Mouse (Mus musculus) thymus, postnatal 4 days (tissue): ENCODE results near the gene Gm13199.

Experiments
- DNase-seq: peaks from one replicate; pipeline ENCODE4 v3.0.0; 2021

The Gm13199 gene

DNA sequence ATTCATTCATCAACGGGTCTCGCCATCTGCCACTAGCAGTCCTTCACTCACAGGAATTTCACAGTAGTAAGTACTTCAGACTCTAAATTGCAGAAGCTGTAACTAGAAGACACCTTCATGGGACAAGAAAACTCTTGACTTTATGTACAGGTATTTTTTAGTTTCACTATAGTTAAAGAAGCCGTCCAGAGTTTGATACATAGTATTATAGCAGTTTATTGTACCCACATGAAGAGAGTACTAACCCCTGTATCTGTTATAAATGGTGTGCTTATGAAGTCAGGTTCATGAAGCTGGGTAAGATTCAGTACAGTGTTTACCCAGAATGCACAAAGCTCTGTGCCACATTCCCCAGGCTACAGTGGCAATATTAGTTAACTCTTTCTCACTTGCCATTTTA is at the start of gene Gm13199:
TSS of gene Gm13199 (minus strand) at position 101 of the 400 bp plus-strand sequence.
- no peak for DNase-seq

- no peak for DNase-seq
Observed at GRCm38 (mm10) chr2:5911282-5911965, 48.7 kb upstream of the Gm13199 start.

DNA sequence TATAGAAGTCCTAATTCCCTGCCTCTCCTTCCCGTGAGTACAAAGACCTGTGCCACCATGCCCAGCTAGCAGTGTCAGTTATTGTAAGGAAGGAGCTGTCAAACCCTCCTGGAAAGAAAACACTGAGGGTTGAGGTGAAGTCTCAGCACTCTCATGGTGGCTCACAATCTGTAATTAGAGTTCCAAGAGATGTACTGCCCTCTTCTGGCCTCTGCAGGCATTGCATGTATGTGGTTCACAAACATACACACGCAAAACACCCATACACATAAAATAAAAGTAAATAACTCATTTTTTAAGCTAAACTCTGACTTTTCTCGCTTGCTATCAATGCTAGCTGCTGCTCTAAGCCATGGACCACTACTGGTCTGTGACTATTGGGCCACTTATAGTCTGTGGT is 43.9 kb upstream of the Gm13199 start:
- DNase-seq = peak; percentile 74

DNA sequence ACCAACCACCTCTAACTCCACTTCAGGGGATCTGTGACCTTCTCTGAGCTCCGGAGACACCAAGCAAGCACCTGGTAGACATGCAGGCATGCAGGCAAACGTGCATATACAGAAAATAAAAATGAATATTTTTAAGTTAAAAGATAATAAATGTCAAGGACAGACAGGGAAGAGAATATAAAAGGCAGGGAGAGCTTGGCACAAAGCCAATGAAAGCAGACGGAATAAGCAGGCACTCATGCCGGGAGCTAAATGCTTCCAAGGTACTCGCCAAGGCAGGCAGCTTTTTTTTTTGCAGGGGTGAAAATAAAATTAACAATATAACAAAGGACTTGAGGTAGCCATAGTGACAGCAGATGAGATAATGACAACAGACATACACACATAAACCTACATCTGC is 43.4 kb upstream of the Gm13199 start:
- no peak for DNase-seq

DNA sequence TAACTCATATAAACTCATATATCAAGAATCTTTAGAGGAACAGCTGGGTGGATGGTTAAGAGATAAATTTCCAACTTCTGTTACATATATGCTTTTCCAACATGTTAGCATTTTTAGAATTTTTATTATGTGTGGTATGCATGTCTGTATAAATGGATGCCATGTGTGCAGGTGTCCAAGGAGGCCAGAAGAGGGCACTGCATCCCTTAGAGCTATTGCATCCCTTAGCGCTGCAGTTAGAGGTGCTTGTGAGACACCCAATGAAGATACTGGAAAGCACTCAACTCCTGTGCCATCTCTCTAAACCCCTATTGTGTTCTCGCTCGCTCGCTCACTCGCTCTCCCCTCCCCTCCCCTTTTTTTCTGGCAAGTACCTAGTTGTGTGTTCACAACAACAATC is 37.4 kb upstream of the Gm13199 start:
- peak; percentile 61 for DNase-seq

DNA sequence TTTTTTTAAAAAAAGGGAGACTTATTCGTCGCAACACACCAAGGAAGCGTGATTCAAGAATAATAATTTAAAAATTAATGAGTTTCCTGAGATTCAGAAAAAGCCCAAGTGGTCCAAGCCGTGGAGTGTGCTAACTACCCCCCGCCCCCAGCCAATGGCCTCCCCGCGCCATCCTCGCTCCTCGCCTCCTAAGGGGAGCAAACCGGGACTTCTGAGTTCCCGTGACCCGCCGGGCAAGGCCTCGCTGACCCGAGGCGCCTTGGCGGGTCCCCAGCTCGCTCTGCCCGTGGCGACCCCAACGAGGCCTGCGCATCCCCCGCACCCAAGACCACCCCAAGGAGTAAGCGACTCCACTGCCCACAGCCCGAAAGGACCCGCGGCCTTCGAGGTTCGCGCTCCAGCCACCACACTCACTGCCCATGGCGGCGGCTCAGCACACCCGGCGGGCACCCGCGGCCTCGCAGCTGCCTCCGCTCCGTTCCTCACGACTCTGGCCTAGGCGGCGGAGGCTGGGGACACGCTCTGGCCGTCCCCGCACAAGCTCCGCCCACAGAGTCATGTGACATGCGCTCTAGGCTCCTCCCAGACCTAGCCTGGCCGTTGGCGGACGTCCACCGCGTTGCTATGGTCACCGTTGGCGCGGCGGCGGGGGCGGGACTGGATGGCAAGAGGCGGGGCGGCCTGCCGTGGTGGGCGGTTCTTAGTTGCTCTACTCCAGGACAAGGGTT is 32.3 kb upstream of the Gm13199 start, which contains the start of gene Sec61a2:
TSS of gene Sec61a2 (minus strand) at position 590 of the 728 bp plus-strand sequence.
- DNase-seq = peak; percentile 91

DNA sequence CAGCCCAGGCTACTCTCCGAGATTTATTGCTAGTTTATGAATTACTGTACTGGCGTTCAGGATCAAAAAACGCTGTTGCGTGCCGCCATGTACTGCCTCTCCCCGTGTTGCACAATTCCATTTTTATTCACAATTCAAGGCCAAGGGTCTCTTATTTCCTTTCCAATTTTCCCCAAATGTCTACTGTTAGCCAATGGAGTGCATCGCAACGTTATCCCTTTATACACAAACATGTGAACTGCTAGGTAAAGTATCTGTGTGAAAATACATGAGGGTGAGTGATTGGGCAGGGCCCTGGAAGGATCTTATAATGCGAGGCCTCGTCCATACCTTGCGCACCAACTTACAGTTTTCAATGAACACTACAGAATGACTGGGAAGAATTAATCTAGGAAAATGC is 31.6 kb upstream of the Gm13199 start:
- DNase-seq = no peak

DNA sequence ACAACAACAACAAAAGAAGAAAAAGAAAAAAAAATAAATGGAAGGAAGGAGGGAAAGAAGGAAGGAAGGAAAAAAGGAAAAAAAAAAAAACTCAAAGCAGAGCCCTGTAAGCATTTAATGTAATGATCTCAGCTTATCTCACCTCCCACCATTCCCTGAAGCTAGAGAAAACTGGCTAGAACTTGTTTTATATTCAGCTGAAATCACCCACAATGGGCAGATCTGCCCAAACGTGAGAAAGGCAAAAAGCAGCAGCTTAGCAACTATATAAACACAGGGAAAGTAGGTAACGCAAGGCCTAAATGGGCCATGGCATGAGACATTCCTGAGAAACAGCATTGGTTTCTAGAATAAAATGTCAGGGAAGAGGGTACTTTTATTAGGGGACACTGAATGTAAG is 26.7 kb upstream of the Gm13199 start:
- DNase-seq = no peak

- no peak for DNase-seq
Observed at GRCm38 (mm10) chr2:5888865-5889264, 26.1 kb upstream of the Gm13199 start.

GRCm38 (mm10) chr2:5877446-5877845 is 14.7 kb upstream of the Gm13199 start:
- no peak for DNase-seq

DNA sequence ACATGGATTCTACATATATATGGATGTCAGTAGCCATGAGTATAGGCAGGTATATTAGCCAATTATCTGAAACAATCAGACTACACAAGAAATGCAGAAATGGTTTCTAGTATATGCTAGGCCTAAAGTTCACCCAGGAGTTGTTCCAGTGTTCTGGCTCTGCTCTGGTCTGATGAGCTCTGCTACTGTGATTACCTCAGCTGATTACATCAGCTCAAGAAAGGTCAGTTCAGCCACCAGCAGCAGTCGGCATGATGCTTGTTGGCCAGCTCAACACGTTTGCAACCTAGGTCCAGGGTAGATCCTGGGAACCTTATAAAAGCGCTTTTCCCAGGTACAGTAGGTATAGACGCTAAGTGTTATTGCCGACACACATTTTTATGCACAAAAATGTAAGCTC is 7.0 kb upstream of the Gm13199 start:
- no peak for DNase-seq

GRCm38 (mm10) chr2:5867681-5868080 is 4.9 kb upstream of the Gm13199 start:
- DNase-seq = no peak

GRCm38 (mm10) chr2:5851866-5852265 is 10.9 kb downstream of the Gm13199 start:
- DNase-seq = no peak

DNA sequence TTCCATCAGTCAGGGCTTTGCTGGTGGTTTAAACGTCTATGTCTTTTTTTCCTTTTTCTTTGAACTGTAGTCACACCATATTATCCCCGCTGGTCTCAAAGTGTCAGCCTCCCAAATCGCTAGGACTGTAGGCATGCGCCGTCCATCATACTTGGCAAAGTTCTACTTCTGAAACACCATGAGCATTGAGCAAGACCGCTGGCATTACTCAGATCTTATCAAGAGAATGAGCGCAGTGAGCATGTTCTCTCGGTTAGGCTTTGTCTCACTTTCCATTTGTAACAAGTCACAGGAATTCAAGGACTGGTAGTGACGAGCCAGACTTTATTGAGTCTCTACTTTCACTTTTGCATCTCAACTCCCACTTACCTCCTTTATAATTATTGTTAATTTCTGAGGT is 11.6 kb downstream of the Gm13199 start:
- no peak for DNase-seq

DNA sequence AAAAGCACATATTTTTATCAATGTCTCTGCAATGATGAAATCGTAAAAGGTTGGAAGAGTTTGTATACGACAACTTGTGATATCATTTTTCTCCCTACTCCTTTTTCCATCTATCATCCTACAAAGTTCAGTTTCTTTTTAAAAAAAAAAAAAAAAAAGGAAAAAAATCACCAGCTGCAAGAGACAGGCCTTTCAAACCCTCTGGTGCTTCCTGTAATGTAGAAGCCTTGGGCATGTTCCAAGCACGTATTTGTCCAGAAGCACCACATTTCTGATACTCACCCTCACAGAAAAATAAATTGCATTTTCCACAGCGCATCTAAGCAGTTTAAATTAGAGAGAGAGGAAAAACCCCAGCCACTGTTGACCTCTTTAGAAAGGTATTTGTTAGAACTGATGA is 16.9 kb downstream of the Gm13199 start:
- no peak for DNase-seq

- peak; percentile 85 for DNase-seq
Observed at GRCm38 (mm10) chr2:5844873-5845631, 17.7 kb downstream of the Gm13199 start, which contains the start of the genes Nudt5 and Cdc123. Gene Nudt5 (plus strand): TSS chr2:5845019. Gene Cdc123 (minus strand): TSS chr2:5845164.

DNA sequence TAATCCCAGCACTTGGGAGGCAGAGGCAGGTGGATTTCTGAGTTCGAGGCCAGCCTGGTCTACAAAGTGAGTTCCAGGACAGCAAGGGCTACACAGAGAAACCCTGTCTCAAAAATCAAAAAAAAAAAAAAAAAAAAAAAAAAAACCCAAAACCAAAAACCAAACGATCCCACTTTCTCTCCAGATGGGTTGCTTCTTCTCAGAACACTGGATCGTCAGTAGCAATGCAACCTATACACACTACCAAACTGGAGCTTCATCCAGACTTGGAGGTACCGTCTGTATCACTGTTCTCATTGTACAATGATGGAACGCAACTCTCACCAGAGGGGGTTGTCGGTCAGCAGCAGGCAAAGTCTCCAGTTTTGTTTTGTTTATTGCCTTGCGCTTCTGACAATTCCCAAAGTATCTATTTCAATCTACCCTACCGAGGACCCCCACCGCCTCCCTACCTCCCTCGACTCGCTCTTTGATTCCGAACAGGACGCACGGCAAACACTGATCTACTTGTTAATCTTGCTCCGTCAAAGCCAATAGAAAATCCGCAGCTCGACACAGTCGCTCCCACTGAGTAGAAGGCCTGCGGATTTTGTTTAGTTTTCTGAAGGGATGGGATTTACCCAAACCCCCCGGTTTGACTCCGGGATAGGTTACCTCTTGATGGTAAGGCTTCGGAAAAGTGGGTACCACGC is 18.4 kb downstream of the Gm13199 start:
- DNase-seq = no peak

- no peak for DNase-seq
Observed at GRCm38 (mm10) chr2:5840815-5841214, 21.9 kb downstream of the Gm13199 start.

- no peak for DNase-seq
Observed at GRCm38 (mm10) chr2:5825265-5825913, 37.3 kb downstream of the Gm13199 start.

DNA sequence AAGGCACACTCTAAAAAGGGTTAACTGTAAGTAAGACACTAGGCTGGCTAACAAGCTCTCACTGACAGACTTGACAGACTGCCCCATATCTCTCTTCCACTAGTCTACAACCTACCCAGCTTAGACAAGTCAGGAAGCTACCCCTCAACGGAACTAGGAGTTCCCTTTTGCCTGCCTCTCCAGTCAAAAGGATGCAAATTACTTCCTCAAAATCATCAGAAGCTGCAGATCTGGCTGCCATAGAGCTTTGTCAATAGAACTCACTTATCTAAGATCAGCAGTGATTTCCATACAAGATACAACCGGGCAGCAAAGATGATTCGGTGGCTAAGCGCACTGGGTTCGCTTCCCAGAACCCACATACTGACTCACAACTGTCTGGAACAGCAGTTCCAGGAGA is 38.0 kb downstream of the Gm13199 start:
- DNase-seq = no peak

- DNase-seq = no peak
Observed at GRCm38 (mm10) chr2:5824213-5824612, 38.5 kb downstream of the Gm13199 start.

DNA sequence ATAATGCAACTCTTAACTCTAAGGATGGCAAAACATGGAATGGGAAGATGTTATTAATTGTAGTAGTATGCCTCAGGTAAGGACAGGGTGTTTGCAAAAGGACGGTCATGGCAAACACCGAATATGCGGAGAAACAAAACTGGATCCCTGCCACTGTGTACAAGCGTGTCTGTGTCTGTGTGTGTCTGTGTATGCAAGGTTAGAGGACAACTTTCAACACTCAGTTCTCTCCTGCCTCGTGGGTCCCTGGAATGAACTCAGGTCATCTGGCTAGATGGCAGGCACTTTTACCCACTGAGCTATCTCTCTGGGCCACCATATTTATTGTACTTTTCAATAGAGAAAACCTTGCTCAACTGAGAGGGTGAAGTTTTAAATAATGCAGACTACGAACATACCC is 40.3 kb downstream of the Gm13199 start:
- no peak for DNase-seq
